Mouse (Mus musculus) activated CD4-positive, CD25-positive, alpha-beta regulatory T cell, adult 4 months (primary cell): ENCODE data around the gene Arhgap27. TPM values are rescaled to one million over a fixed set of nuclear protein-coding genes. Genes with fewer than 3 reads are reported as not detected.
"Not testable (repeated sequence)": the region's sequence is repeated elsewhere in the genome, so short reads cannot be mapped to it uniquely, and the experiment has no call there.

Experiments
- ATAC-seq: one replicate; pipeline ENCODE4 v1.8.0; 2017
- polyA plus RNA-seq, 2 experiments: library from polyadenylated mRNA; unstranded; fragments of 100-300 nt; shearing (Covaris generic); gene quantifications; one replicate each; pipeline ENCODE4 v1.2.1; 2017

Gene Arhgap27
- polyA plus RNA-seq, 2 experiments from 2014 or later = 25.5 to 33.2 TPM

DNA sequence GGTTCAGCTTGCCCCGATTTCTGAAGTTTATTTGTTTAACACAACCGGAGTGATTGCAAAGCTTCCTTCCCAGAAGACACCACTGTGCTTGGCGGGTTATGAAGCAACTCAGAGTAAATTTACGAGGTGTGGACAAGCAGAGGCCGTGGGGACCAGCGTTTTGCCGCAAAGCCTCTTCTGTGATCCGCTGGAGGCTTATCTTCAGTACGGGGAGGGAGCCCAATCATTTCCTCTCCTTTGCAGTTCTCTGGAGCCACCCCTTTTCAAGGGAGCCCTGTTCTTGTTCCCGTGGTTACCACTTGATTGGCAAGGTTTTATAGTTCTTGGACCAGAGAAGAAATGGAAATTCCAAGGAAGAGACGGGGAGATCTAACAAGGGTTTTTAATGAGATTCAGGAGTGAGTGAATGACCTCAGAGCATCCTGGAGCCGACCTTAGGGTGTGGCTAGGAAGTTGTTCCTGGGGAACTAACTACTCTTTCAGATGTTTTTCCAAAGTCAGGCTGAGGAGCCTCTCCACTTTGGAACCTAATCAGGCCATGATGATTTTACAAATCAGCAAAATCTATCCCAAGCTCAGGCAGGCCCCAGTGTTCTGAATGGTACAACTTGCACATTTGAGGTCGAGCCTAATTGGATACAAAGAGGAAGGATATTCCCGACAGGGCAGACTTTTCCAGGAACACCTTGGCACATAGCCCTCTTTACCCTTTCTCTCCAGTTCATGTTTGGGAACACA is 71.2 kb downstream of the Arhgap27 start:
- ATAC-seq = no peak

DNA sequence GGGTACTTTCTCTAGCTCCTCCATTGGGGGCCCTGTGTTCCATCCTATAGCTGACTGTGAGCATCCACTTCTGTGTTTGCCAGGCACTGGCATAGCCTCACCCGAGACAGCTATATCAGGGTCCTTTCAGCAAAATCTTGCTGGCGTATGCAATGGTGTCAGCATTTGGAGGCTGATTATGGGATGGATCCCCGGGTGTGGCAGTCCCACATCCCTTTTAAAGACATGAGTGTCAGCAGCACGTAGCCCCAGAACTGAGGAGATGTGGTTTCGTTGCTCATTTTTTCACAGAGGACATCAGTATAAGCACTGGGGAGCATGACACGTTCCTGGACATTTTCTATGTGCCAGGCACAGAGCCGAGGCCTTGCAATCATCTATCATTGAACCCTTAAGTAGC is 72.7 kb downstream of the Arhgap27 start:
- not testable (repeated sequence) for ATAC-seq

DNA sequence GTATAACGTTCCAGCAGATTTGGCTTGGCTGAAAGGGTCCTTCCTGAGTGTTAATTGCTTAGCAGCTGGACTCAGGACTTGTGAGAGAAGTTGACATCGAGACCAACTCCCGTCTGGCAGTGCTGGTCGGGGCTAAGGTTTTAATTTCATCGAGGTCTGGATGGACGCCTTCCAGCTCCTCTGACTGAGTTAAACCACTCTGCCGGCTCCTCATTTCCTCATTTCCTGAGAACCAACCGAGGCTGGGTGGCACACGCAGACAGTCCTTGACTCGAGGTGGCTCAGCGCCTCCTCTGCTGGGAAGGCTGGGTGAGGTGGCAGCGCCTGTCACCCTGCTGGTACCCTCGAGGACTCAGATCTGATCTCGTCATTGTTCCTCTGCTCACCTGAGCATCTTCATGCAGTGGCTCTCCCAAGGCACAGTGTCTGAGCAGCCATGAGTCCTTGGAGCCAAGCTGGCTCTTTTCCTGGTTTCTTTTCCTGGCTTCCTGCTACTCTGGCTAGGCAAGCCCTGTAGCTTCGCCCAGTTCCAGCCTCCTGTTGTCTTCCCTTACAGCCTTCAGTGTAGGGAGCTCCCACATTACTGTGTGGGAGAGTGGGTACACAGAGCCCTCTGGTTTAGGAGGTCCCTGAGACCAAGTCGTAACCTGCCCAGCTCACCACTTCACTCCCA is 75.1 kb downstream of the Arhgap27 start:
- no peak for ATAC-seq

DNA sequence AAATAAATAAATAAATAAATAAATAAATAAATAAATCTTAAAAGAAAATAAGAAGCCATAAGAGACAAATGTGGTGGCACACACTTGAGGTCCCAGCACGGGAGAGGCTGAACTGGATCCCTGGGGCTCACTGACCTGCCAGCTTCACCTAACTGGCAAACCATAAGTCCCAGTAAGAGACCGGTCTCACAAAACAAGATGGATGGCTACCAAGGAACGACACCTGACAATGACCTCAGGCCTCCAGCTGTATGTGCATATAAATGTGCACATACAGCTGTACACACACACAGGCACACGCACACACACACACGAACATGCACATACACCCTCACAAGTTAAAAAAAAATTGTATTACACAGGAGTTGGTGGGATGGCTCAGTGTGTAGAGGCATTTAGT is 76.6 kb downstream of the Arhgap27 start:
- ATAC-seq = no peak

DNA sequence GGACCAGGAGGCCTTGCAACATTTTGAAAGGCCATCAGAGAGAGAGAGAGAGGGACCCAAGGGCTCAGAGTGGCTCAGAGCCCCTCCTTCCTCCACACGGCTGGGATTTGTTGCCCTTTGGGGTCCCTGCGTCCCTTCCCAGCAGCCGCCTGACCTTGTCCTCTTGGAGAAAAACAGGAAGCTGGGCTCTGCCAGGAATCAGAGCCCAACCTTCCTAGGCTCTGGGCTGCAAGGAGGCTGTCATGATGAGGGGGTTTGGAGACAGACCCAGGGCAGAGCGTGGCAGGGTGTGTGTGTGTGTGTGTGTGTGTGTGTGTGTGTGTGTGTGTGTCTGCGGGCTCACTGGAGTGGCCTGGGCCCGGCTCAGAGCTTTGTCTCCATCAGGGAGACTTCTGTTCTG is 77.5 kb downstream of the Arhgap27 start:
- no peak for ATAC-seq

DNA sequence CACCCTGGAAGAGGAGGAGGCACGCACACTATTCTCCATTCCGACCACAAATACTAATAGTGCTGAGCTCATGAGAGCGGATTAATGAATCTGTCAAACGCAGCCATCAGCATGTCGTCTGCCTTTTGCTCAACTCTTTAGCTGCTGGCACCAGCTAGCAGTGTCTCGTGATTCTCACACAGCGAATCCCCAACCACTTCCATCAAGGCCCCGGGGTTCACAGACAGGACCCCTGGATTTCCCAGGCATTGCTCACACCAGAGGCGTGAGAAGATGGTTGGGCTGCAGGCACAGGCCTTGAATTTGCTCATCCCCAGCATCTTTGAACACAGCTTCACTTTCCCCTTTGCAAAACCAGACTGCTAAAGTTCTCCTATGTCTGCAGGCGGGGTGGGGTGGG is 78.2 kb downstream of the Arhgap27 start:
- no peak for ATAC-seq

DNA sequence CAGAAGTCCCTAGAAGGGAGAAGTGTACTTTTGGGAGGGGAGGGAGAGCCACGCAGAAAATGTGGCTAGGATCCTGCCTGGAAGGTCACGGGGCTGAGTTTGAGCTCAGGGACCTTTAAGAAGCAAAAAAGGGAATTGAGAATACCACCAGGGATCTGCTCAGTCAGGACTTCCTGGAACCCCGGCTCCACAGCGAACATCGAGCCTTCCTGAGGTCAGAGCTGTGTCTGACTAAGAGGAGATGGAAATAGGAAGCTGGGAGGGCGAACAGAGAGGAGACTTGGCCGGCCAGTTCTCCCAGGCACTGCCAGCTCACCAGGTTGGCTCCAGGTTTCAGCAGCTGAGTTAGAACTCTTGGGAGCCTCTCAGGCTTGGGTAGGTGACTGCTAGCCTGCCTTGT is 81.7 kb downstream of the Arhgap27 start:
- no peak for ATAC-seq

Other genes starting within 250 kb of the Arhgap27 start
- gene Hexim1, start 247.5 kb downstream of the Arhgap27 start, polyA plus RNA-seq = 1 to 10 TPM; 3.4 TPM
- gene Hexim2, start 231.3 kb downstream of the Arhgap27 start, polyA plus RNA-seq = 1 to 10 TPM; 2.2 to 3.6 TPM
- gene Fmnl1, start 192.6 kb downstream of the Arhgap27 start, polyA plus RNA-seq = 10 to 100 TPM; 60.0 to 62.7 TPM
- not detected for gene 1700023F06Rik, start 155.1 kb downstream of the Arhgap27 start, polyA plus RNA-seq
- not detected for gene Spata32, start 145.3 kb downstream of the Arhgap27 start, polyA plus RNA-seq
- 10 to 100 TPM; 22.0 to 28.9 TPM for gene Map3k14, start 96.2 kb downstream of the Arhgap27 start, polyA plus RNA-seq
- gene Plekhm1, start 49.0 kb upstream of the Arhgap27 start, polyA plus RNA-seq = 1 to 10 TPM; 7.0 to 9.3 TPM
- gene Lrrc37a, start 140.9 kb upstream of the Arhgap27 start, polyA plus RNA-seq = not detected